Mouse (Mus musculus): ENCODE measurements at regions not wholly inside any gene's neighbourhood (a gene's known extent, or its start where the extent isn't known, plus 50 kb on each side); places are given as distances from the start of the nearest gene placed in this dataset.

GRCm38 (mm10) chr14:62018804-62019203 is 273.6 kb upstream of the Rnaseh2b start:
- TF ChIP-seq POLR2AphosphoS2 (IDR thresholded peaks at IDR 0.05; ENCODE audit: low read length) (no peak), CTCF (IDR thresholded peaks at IDR 0.05 in 2 of 3, conservative IDR thresholded peaks at IDR 0.05 in 1 of 3; ENCODE audit: control insufficient read depth in 1 of 3, insufficient read depth in 1 of 3, low read depth in 2 of 3, low read length in 3 of 3, poor library complexity in 1 of 3, severe bottlenecking in 1 of 3) (no peak), POLR2A (IDR thresholded peaks at IDR 0.05; ENCODE audit: control insufficient read depth in 1 of 2, insufficient read depth in 1 of 2, low read depth in 1 of 2, low read length in 2 of 2, poor library complexity in 1 of 2) (no peak), UBTF (IDR thresholded peaks at IDR 0.05; ENCODE audit: borderline replicate concordance, insufficient read depth, low read depth, low read length) (no peak), ELF1 (IDR thresholded peaks at IDR 0.05; ENCODE audit: low read depth, low read length) (no peak)

All from MEL (cell line).